Mouse (Mus musculus) central nervous system, embryonic 11.5 days (tissue): Measurements from ENCODE around the gene Tpt1. TPM values are rescaled to one million over a fixed set of nuclear protein-coding genes. Genes with fewer than 3 reads are reported as not detected.

Source experiments
- polyA plus RNA-seq: library from polyadenylated mRNA; depleted of rRNA; stranded (reverse); fragments of >200 nt; gene quantifications from 2 replicates; pipeline ENCODE4 v1.2.3, GENCODE M21; 2012; rRNA removed

The Tpt1 gene
- 2,081 and 2,547 TPM in 2 replicates for polyA plus RNA-seq

DNA sequence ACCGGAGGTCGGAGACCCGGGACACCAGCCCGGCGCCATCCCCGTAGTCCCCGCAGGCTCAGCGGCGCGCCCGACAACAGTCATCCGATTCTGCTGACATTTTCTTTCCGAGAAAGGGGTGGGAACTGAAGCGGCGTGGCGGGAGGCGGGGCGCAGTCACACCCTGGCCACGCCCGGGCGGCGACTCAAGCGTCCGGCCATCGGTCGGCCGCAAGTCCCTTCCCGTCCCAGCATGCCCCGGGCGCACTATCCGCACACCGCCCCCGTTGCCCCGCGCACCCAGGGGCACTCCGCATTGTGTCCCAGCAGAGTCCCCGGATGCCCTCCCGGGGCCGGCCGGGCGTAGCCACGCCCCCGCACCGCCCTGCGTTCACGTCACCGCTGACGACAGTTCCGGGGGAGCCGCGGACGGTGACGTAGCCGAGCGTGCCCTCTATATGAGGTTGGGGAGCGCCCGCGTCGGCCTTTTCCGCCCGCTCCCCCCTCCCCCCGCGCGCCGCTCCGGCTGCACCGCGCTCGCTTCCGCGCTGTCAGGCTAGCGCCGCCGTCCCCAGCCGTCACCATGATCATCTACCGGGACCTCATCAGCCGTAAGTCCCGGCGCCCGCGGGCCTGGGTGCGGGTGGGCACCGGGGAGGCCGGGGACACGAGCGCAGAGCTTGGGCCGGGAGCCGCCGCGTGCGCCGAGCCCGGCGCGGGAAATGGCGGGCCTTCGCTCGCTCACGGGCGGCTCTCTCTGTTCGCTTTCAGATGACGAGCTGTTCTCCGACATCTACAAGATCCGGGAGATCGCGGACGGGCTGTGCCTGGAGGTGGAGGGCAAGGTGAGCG lies at the start of gene Tpt1:
Tpt1 (plus strand) TSS at position 227 of the 831 bp plus-strand sequence.

Other genes starting within 250 kb of the Tpt1 start
- not detected in 2 replicates for gene Erich6b, start 202.8 kb upstream of the Tpt1 start, polyA plus RNA-seq
- gene Cog3, start 90.6 kb upstream of the Tpt1 start, polyA plus RNA-seq: 21.3 and 26.8 TPM in 2 replicates
- gene Slc25a30, start 58.1 kb upstream of the Tpt1 start, polyA plus RNA-seq: 15.2 and 26.6 TPM in 2 replicates
- gene Kctd4, start 109.9 kb downstream of the Tpt1 start, polyA plus RNA-seq: 0.20 and 0.46 TPM in 2 replicates
- gene Gtf2f2, start 165.8 kb downstream of the Tpt1 start, polyA plus RNA-seq: 31.6 and 34.6 TPM in 2 replicates